Mouse (Mus musculus) naive thymus-derived CD4-positive, alpha-beta T cell, adult 5 months (primary cell): ENCODE data around the gene Mrps18b. TPM values are rescaled to one million over a fixed set of nuclear protein-coding genes. Genes with fewer than 3 reads are reported as not detected.

Source experiments
- polyA plus RNA-seq: library from polyadenylated mRNA; unstranded; fragments of 100-300 nt; shearing (Covaris generic); gene quantifications from one replicate; pipeline ENCODE4 v1.2.1, GENCODE M21; 2017

Mrps18b gene
- polyA plus RNA-seq = 99.6 TPM

DNA sequence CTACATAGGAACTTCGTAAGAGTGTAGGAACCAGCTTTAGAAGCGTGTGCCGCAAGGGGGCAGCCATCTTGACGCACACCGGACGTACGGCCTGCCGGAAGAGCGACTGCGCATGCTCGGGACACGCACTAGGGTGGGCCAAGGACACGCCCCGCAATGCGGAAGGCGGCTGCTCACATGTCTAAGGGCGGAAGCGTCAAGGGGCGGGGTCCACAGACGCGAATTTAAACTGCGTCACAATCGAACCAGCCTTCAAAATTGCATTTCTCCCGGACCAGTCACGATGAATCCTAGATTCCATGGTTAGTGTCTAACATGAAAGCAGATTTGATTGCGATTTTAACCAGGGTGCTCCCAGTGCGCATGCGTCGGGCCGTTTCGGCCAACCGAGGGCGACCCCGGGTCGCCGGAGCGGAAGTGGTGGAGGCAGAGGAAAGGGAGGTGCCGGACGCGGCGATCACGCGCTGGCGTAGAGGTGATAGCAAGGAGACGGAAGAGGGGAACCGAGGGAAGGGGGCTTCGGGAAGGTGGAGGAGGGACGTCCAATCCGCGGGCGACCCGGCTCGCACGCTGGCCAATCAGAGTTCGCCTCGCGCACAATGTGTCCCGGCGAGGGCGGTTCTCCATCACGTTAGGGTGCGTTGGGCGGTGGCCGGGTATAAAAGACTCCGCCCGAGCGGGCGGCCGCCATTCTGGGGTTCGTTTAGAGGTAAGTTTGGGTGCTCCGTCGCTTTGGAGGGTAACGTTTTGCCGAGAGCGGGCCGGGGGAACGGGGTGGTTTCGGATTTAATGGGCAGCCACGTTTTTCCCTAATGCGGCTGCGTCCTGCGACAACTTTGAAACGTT lies at the start of gene Mrps18b, which contains the start of gene Ppp1r10:
Mrps18b (minus strand) TSS at position 93 of the 846 bp plus-strand sequence.
Ppp1r10 (plus strand) TSS at position 138 of the 846 bp plus-strand sequence.

DNA sequence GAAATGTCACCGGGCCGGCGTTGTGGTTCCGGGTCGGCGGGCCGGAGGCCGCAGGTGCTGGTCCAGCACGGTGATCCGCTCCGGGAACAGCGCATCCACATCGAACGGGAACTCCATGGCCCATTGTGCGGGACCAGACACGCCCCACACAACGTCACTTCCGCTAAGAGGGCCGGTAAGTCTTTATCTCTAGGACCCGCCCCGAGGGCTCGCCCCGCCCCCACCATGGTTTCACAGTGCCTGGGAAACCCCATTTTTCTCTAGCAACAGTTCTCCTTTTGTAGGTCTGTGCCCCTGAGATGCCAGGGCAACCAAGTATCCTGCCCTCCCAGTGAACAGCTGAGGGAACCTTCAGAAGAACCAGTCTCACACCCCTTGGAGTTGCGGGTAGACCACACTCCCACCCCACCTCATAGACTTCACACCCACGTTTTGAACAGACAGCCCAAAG lies 6.2 kb downstream of the Mrps18b start, which contains the start of gene Atat1:
Atat1 (minus strand) TSS at position 157 of the 451 bp plus-strand sequence.

DNA sequence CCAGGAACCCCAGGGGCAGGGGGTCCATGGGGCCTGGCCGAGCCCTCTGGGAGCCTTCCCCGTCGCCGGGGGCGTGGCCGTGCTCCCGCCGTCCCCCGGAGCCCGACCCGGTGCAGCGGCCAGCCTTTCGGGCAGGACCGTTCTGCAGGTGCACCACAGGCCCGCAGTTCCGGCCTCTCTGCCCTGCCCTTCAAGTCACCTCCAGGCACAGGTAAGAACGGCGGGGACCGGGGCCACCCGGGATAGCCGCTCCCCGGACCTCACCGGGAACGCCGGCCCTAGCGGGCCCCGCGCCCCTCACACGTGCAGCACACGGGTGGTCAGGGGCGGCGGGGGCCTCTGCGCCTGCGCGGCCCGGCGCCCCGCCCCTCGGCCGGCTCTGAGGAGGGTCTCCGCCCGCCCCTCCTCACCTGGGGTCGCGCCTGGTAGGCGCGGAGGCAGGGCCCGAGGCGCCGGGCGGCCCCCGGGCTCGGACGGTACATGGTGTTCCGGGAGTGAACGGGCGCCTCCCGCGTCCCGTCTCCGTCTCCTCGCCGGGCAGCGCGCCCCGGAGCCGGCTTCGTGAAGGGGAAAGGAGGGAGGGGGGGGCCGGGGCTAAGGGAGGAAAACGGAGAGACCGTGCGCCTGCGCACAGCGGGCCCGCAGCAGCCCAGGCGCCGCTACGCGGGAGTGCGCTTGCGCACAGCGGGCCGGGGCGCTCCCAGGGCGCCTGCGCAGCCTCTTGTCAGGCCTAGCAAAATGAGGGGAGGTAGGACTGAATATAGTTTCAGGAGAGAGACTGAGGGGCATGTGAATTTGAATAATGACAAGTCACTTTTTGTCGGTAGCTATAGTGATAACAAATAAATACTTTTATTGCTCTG lies 19.2 kb downstream of the Mrps18b start, which contains the start of gene 2310061I04Rik:
2310061I04Rik (minus strand) TSS at position 651 of the 863 bp plus-strand sequence.

DNA sequence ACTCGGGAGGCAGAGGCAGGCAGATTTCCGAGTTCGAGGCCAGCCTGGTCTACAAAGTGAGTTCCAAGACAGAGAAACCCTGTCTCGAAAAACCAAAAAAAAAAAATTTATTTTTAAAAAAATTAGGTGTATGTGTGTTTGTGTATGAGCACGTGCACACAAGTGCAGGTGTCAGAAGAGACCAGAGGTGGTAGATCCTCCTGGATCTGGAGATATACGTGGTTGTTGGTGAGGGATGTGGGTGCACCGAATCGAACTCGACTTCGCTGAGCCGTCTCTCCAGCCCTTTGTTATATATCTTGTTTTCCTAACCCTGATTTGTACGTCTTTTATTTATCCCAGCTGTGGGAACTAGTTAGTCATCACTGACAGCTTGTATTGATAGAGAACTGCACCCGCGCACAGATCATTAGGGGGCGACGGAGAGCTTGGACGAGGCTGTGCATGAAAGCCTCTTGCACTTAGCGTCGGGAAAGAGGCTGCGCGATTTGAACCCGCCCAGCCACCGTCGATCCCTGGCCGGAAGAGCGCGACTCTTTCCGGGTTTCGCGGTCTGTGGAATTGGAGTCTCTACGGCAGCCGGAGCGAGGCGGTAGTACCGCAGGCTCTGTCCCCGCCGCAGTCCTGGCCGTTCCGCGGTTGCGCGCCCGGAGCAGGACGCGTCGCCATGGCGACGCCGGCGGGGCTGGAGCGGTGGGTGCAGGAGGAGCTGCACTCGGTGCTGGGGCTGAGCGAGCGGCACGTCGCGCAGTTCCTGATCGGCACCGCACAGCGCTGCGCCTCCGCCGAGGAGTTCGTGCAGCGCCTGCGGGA lies 36.7 kb downstream of the Mrps18b start, which contains the start of gene Dhx16:
Dhx16 (plus strand) TSS at position 575 of the 813 bp plus-strand sequence.

DNA sequence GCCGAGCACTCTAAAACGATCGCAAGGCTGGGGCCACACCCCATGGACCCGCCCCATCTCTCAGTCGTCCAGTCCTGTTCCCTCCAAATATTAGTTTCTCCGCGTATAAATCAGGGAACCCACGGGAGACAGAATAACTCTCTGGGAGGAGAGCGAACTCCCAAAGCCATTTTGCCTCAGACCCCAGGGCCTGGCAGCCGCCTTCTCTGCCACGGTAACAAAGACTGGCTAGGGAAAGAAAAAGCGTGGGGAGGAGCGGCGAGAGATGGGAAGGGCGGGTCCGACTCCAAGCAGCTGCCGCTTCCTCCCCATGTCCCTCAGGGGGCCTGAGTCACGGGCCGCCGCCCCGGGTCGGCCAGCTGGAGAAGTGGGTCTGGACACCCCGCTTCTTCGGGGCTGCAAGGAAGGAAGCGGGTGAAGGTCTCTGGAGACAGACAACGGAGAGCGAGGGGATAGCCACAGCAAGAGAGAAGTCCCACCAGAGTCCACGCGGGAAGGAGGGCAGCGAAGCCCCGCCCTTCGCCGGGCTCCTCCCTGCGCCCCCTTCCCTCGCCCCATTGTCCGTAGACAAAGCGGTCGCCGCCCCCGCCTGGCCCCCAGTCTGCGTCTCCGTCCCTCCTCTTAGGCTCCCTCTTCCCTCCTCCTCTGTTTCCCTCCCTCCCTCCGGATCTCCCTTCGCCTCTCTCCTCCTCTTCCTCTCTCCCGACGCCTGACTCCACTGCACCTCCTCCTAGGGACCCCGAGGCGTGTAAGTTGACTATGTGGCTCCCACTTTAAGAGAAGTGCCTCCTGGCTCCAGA lies 50.5 kb downstream of the Mrps18b start, which contains the start of gene Ppp1r18:
Ppp1r18 (plus strand) TSS at position 113 of the 800 bp plus-strand sequence.

DNA sequence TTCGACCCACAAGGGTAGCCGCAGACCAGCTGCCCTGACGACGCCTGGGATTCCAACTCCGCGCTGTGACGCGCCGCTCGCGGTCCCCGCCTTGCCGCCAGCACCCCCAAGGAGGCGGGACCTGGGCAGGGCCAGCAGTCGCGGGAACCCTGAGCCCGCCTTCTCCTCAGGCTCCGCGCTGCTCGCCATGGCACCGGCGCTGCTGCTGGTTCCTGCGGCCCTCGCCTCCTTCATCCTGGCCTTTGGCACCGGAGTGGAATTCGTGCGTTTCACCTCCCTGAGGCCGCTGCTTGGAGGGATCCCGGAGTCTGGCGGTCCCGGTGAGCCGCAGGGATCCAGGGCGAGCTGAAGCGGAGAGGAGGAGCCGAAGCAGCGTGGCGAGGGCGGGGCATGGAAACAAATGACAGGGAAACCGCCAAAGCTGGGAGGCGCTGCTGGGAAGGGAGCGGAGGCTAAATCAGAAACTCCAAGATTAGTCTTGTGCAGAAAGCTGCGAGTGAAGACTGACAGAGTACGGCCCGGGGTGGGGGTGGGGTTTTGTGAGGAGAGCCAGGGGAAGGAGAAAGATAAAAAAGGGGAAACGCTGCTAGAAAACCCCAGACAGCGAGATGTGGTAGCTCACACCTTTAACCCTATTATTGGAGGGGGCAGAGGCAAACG lies 54.9 kb downstream of the Mrps18b start, which contains the start of gene Nrm:
Nrm (plus strand) TSS at position 121 of the 660 bp plus-strand sequence.

Other genes starting within 250 kb of the Mrps18b start
- 26.4 TPM for gene Vars2, start 248.8 kb downstream of the Mrps18b start, polyA plus RNA-seq
- gene Gtf2h4, start 242.7 kb downstream of the Mrps18b start, polyA plus RNA-seq = 16.5 TPM
- 10.6 TPM for gene Ddr1, start 211.8 kb downstream of the Mrps18b start, polyA plus RNA-seq
- gene Ier3, start 94.7 kb downstream of the Mrps18b start, polyA plus RNA-seq = not detected
- gene Flot1, start 93.2 kb downstream of the Mrps18b start, polyA plus RNA-seq = 40.9 TPM
- gene Tubb5, start 78.1 kb downstream of the Mrps18b start, polyA plus RNA-seq = 73.9 TPM
- gene Mdc1, start 74.9 kb downstream of the Mrps18b start, polyA plus RNA-seq = 12.0 TPM
- 25.9 TPM for gene Nrm, start 55.1 kb downstream of the Mrps18b start, polyA plus RNA-seq
- 297 TPM for gene Ppp1r18, start 50.8 kb downstream of the Mrps18b start, polyA plus RNA-seq
- gene Dhx16, start 36.6 kb downstream of the Mrps18b start, polyA plus RNA-seq = 58.7 TPM
- 30.8 TPM for gene 2310061I04Rik, start 19.0 kb downstream of the Mrps18b start, polyA plus RNA-seq
- gene Atat1, start 6.3 kb downstream of the Mrps18b start, polyA plus RNA-seq = 4.5 TPM
- 53.6 TPM for gene Ppp1r10, start within 50 bp of the Mrps18b start, polyA plus RNA-seq
- gene Abcf1, start 53.4 kb upstream of the Mrps18b start, polyA plus RNA-seq = 145 TPM
- 75.6 TPM for gene Gnl1, start 63.5 kb upstream of the Mrps18b start, polyA plus RNA-seq
- 35.3 TPM for gene Prr3, start 63.8 kb upstream of the Mrps18b start, polyA plus RNA-seq
- 12.1 TPM for gene H2-T24, start 104.2 kb upstream of the Mrps18b start, polyA plus RNA-seq
- 382 TPM for gene H2-T23, start 116.5 kb upstream of the Mrps18b start, polyA plus RNA-seq
- gene H2-T22, start 126.4 kb upstream of the Mrps18b start, polyA plus RNA-seq = 160 TPM
- gene Gm6034, start 126.6 kb upstream of the Mrps18b start, polyA plus RNA-seq = 0.62 TPM
- not detected for gene Gm11127, start 142.0 kb upstream of the Mrps18b start, polyA plus RNA-seq
- 1.2 TPM for gene Gm19684, start 205.3 kb upstream of the Mrps18b start, polyA plus RNA-seq
- not detected for gene Gm7030, start 213.0 kb upstream of the Mrps18b start, polyA plus RNA-seq